Mouse (Mus musculus) myocyte (in vitro differentiated cells): ENCODE measurements around the gene Rasal1. TPM values are rescaled to one million over a fixed set of nuclear protein-coding genes. Genes with fewer than 3 reads are reported as not detected.

Source experiments
- H3K27me3 ChIP-seq: one replicate; pipeline ENCODE4 v1.6.1; 2011; ENCODE audit not compliant: control insufficient read depth, insufficient read depth, insufficient read length
- H3K36me3 ChIP-seq: one replicate; pipeline ENCODE4 v1.6.1; 2011; ENCODE audit not compliant: control insufficient read depth, insufficient read depth
- H3K4me2 ChIP-seq: one replicate; pipeline ENCODE4 v1.6.1; 2011; ENCODE audit warnings: low read depth, control low read depth
- H3K4me3 ChIP-seq: one replicate; pipeline ENCODE4 v1.5.1; 2011; ENCODE audit warnings: mild to moderate bottlenecking, control low read depth, moderate library complexity
- H3K79me2 ChIP-seq: one replicate; pipeline ENCODE4 v1.6.1; 2011; ENCODE audit not compliant: control insufficient read depth, insufficient read depth
- H3ac ChIP-seq: one replicate; pipeline ENCODE4 v1.6.1; 2011; ENCODE audit not compliant: control insufficient read depth, insufficient read length
- CEBPB ChIP-seq: IDR thresholded peaks from 2 replicates; pipeline ENCODE4 v1.6.1; 2011; ENCODE audit warnings: mild to moderate bottlenecking, moderate library complexity; ENCODE audit not compliant: poor library complexity, insufficient read depth, severe bottlenecking
- E2F4 ChIP-seq: IDR thresholded peaks from one replicate; pipeline ENCODE4 v1.6.1; 2011; ENCODE audit warnings: mild to moderate bottlenecking, control low read depth, moderate library complexity; ENCODE audit not compliant: insufficient read depth
- MAX ChIP-seq: IDR thresholded peaks from one replicate; pipeline ENCODE4 v1.6.1; 2011; ENCODE audit warnings: low read depth, mild to moderate bottlenecking, control low read depth
- MYOD1 ChIP-seq, 3 experiments: IDR thresholded peaks; one replicate each; pipeline ENCODE4 v1.6.1; 2011; ENCODE audit warnings: control low read depth in 2 of 3, low read depth in 2 of 3, mild to moderate bottlenecking in 2 of 3, moderate library complexity in 1 of 3; ENCODE audit not compliant: insufficient read length in 2 of 3, control insufficient read depth in 1 of 3
- MYOG ChIP-seq, 3 experiments: IDR thresholded peaks; one replicate each; pipeline ENCODE4 v1.6.1; 2011; ENCODE audit warnings: control low read depth in 2 of 3, low read depth in 2 of 3, mild to moderate bottlenecking in 2 of 3; ENCODE audit not compliant: insufficient read length in 2 of 3, control insufficient read depth in 1 of 3, insufficient read depth in 1 of 3
- POLR2A ChIP-seq: IDR thresholded peaks from one replicate; pipeline ENCODE4 v1.6.1; 2011; ENCODE audit warnings: low read depth, mild to moderate bottlenecking, control low read depth, moderate library complexity; ENCODE audit not compliant: insufficient read length
- POLR2AphosphoS2 ChIP-seq: IDR thresholded peaks from one replicate; pipeline ENCODE4 v1.6.1; 2011; ENCODE audit warnings: low read depth, control low read depth; ENCODE audit not compliant: insufficient read length
- REST ChIP-seq: IDR thresholded peaks from one replicate; pipeline ENCODE4 v1.6.1; 2011; ENCODE audit warnings: mild to moderate bottlenecking, control low read depth, moderate library complexity; ENCODE audit not compliant: insufficient read depth, insufficient read length
- SRF ChIP-seq: IDR thresholded peaks from one replicate; pipeline ENCODE4 v1.6.1; 2011; ENCODE audit warnings: low read depth; ENCODE audit not compliant: control insufficient read depth, insufficient read length
- TCF12 ChIP-seq: IDR thresholded peaks from one replicate; pipeline ENCODE4 v1.6.1; 2011; ENCODE audit warnings: mild to moderate bottlenecking, control low read depth; ENCODE audit not compliant: poor library complexity, insufficient read depth, severe bottlenecking
- TCF3 ChIP-seq: IDR thresholded peaks from one replicate; pipeline ENCODE4 v1.6.1; 2011; ENCODE audit warnings: low read depth, control low read depth; ENCODE audit not compliant: insufficient read length
- USF1 ChIP-seq: IDR thresholded peaks from one replicate; pipeline ENCODE4 v1.6.1; 2011; ENCODE audit warnings: low read depth, mild to moderate bottlenecking, control low read depth, moderate library complexity
- polyA plus RNA-seq: library from polyadenylated mRNA; unstranded; fragments of >200 nt; fragmentation: generic; extraction: Trizol; gene quantifications from one replicate; pipeline ENCODE4 v1.2.1, GENCODE M21; 2012; ENCODE audit warnings: missing spikeins

Rasal1 gene
- polyA plus RNA-seq, 1 experiment = 0.01 TPM

GRCm38 (mm10) chr5:120714314-120714713 is 65.7 kb downstream of the Rasal1 start:
- H3ac ChIP-seq = no peak overlapping the region
- no peaks in the 10 kb centered on the region for H3K79me2 ChIP-seq
- no peaks in the 10 kb centered on the region for H3K36me3 ChIP-seq
- TF ChIP-seq CEBPB (no peak), MYOG (IDR thresholded peaks at IDR 0.05; ENCODE audit: control insufficient read depth in 1 of 3, insufficient read depth in 1 of 3, insufficient read length in 2 of 3, low read depth in 2 of 3) (no peak), MAX (no peak), SRF (no peak), POLR2A (no peak)
- no peak overlapping the region for H3K4me2 ChIP-seq
- peaks cover 58% of the 10 kb centered on the region for H3K27me3 ChIP-seq
- no peak overlapping the region for H3K4me3 ChIP-seq

GRCm38 (mm10) chr5:120717136-120717535 is 68.5 kb downstream of the Rasal1 start:
- TF ChIP-seq POLR2A (no peak), USF1 (no peak), MYOD1 (IDR thresholded peaks at IDR 0.05; ENCODE audit: control insufficient read depth in 1 of 3, insufficient read length in 2 of 3, low read depth in 2 of 3) (no peak), SRF (no peak), CEBPB (no peak), TCF3 (no peak), E2F4 (no peak), MYOG (IDR thresholded peaks at IDR 0.05; ENCODE audit: control insufficient read depth in 1 of 3, insufficient read depth in 1 of 3, insufficient read length in 2 of 3, low read depth in 2 of 3) (no peak), TCF12 (no peak), POLR2AphosphoS2 (no peak), MAX (no peak), REST (no peak)
- Histone ChIP-seq H3K79me2 (no peaks in the 10 kb centered on the region), H3K27me3 (peaks cover 34% of the 10 kb centered on the region), H3K36me3 (no peaks in the 10 kb centered on the region), H3K4me2 (no peak overlapping the region), H3K4me3 (no peak overlapping the region), H3ac (no peak overlapping the region)

GRCm38 (mm10) chr5:120718600-120719378 is 70.2 kb downstream of the Rasal1 start:
- no peak overlapping the region for H3K4me2 ChIP-seq
- H3K27me3 ChIP-seq = peaks cover 20% of the 10 kb centered on the region
- H3ac ChIP-seq = no peak overlapping the region
- no peaks in the 10 kb centered on the region for H3K36me3 ChIP-seq
- no peak overlapping the region for H3K4me3 ChIP-seq
- TF ChIP-seq TCF3 (no peak), MYOG (IDR thresholded peaks at IDR 0.05; ENCODE audit: control insufficient read depth in 1 of 3, insufficient read depth in 1 of 3, insufficient read length in 2 of 3, low read depth in 2 of 3) (no peak), POLR2AphosphoS2 (no peak), E2F4 (no peak), MYOD1 (IDR thresholded peaks at IDR 0.05; ENCODE audit: control insufficient read depth in 1 of 3, insufficient read length in 2 of 3, low read depth in 2 of 3) (no peak), POLR2A (no peak), USF1 (no peak), REST (no peak)
- H3K79me2 ChIP-seq = no peaks in the 10 kb centered on the region

DNA sequence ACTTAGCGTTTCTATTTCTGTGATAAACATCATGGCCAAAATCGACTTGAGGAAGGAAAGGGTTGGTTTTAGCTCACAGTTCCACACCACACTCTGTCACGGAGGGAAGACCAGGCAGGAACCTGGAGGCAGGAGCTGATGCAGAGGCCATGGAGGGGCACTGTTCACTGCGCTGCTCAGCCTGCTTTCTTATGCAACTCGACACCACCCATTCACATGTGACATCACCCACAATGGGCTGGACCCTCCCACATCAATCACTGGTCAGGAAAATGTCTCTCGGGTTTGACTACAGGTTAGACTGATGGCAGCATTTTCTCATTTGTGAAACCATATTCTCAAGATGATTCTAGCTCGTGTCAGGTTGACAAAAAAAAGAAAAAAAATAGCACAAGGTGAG is 72.4 kb downstream of the Rasal1 start:
- H3K36me3 ChIP-seq = no peaks in the 10 kb centered on the region
- peaks cover 13% of the 10 kb centered on the region for H3K27me3 ChIP-seq
- TF ChIP-seq MYOG (IDR thresholded peaks at IDR 0.05; ENCODE audit: control insufficient read depth in 1 of 3, insufficient read depth in 1 of 3, insufficient read length in 2 of 3, low read depth in 2 of 3) (no peak), TCF3 (no peak), CEBPB (no peak), E2F4 (no peak), POLR2A (no peak), SRF (no peak), MYOD1 (IDR thresholded peaks at IDR 0.05; ENCODE audit: control insufficient read depth in 1 of 3, insufficient read length in 2 of 3, low read depth in 2 of 3) (no peak)
- H3K4me2 ChIP-seq = no peak overlapping the region
- no peaks in the 10 kb centered on the region for H3K79me2 ChIP-seq
- no peak overlapping the region for H3K4me3 ChIP-seq
- H3ac ChIP-seq = no peak overlapping the region

- H3ac ChIP-seq = no peak overlapping the region
- no peaks in the 10 kb centered on the region for H3K79me2 ChIP-seq
- H3K36me3 ChIP-seq = no peaks in the 10 kb centered on the region
- no peak overlapping the region for H3K4me2 ChIP-seq
- no peak for TF ChIP-seq E2F4
- TF ChIP-seq USF1 = no peak
- no peak for TF ChIP-seq POLR2AphosphoS2
- TF ChIP-seq POLR2A = no peak
- no peak for TF ChIP-seq REST
- TF ChIP-seq CEBPB = no peak
- TF ChIP-seq TCF3 = no peak
- TF ChIP-seq MYOG (IDR thresholded peaks at IDR 0.05; ENCODE audit: control insufficient read depth in 1 of 3, insufficient read depth in 1 of 3, insufficient read length in 2 of 3, low read depth in 2 of 3) = no peak
- no peak for TF ChIP-seq TCF12
- no peak for TF ChIP-seq SRF
- TF ChIP-seq MAX = no peak
- no peak for TF ChIP-seq MYOD1 (IDR thresholded peaks at IDR 0.05; ENCODE audit: control insufficient read depth in 1 of 3, insufficient read length in 2 of 3, low read depth in 2 of 3)
- no peak overlapping the region for H3K4me3 ChIP-seq
- H3K27me3 ChIP-seq = peaks cover 15% of the 10 kb centered on the region
These were observed 77.3 kb downstream of the Rasal1 start for GRCm38 (mm10) chr5:120725811-120726455.
